Mouse (Mus musculus): ENCODE results near the gene Tlr4.

Tlr4 gene

DNA sequence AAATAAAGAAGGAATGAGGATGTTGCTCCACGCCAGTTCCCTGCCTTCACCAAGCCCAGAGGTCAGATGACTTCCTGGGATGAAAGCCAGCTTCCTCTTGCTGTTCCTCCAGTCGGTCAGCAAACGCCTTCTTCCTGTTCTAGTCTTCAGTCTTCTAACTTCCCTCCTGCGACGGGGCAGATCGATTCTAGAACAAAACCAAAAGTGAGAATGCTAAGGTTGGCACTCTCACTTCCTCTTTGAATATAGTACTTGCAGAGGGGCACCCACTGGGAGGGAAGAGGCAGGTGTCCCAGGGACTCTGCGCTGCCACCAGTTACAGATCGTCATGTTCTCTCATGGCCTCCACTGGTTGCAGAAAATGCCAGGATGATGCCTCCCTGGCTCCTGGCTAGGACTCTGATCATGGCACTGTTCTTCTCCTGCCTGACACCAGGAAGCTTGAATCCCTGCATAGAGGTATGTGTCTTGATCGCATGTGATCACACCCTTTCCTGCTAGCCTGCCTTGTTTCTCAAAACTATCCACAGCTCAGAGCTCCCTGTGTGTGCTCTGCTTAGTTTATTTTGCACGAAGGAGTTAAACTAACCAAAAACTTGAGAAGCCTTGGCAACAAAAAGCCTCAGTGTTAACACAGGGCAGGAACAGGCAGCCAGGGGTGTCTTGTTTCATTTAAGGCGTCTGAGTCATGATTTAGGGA lies at the start of gene Tlr4:
Gene Tlr4, plus strand, starts transcription at position 122 of the 700 bp plus-strand sequence.
- no peak for DNase-seq (ENCODE audit: low read depth in 2 of 2, low spot score in 2 of 2)

DNA sequence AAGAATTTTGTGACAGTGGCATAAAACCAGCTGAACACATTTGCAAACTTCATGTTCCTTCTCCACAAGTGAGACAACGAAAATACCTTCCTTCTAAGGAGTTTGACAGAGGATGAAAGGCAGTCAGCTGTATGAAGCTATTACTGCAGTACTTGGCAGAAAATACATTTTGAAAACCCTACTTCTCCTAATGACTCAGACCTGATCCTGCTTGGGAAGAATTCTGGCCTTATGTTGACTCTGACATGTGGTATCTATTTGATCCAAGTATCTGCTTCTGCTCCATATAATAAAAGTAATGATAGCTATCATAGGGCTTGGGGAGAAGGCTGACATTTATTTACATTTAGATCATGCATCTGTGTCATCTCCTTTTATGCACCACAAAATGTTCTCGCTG lies 33.1 kb upstream of the Tlr4 start:
- DNase-seq (ENCODE audit: low read depth in 2 of 2, low spot score in 2 of 2) = no peak

DNA sequence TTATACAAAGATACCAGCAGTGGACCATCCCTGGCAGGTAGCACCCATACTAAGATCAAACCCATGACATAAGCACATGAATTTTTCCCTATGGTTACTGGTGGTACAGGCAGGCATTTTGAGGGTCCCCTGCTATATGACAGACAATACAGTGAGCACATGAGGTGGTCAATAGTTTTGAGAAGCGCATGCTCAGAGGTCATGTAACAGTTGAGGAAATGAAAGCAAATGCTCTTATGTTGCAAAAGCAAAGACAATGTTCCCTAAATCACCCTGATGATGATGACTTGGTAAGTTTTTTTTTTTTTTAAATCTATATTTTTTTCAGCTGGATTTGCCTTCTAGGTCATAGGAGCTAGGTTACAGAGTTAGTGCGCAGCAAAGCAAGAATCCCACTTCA lies 30.7 kb upstream of the Tlr4 start:
- no peak for DNase-seq (ENCODE audit: low read depth in 2 of 2, low spot score in 2 of 2)

DNA sequence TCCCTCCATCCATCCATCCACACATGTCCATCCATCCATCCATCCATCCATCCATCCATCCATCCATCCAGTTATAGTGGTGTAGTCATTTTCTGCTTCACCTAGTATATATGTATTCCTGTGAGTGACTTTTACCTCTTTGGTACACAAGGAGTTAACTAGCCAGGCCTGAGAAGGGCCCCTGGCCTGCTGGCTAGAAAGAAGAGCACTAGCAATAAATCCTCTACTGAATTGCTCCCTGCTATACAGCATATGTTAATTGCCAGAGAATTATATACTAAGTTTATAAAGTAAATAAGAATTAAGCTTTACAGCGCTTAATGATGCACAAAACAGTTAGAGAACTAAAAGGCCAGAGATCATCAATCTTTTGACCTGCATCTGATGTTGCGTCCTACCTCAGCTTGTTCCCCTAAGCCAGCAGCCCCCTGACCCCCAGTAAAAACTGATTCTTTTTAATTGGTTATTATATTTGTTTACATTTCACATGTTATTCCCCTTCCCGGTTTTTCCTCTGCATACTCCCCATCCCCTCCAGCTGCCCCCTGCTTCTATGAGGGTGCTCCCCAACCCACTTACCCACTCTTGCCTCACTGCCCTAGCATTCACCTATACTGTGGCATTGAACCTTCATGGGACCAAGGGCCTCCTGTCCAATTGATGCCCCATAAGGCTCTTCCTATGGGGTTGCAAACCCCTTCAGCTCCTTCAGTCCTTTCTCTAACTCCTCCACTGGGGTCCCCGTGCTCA lies 22.7 kb upstream of the Tlr4 start:
- no peak for DNase-seq (ENCODE audit: low read depth in 2 of 2, low spot score in 2 of 2)

DNA sequence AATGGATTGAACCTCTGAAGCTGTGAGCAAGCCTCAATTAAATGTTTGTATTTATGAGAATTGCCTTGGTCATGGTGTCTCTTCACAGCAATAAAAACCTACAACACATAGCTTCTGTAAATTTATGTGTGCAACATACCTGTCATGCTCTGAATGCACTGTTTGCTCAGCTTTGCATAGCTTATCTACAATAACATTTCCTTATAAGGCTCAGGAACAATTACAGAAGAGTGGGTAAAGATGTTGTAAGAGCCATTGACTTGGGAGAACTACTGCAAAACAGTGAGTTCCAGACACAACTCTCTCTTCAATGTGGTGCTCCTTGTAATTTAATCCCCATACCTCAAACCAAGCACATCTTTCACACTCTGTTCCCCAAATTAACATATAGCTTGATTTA lies 21.6 kb upstream of the Tlr4 start:
- DNase-seq (ENCODE audit: low read depth in 2 of 2, low spot score in 2 of 2) = no peak

DNA sequence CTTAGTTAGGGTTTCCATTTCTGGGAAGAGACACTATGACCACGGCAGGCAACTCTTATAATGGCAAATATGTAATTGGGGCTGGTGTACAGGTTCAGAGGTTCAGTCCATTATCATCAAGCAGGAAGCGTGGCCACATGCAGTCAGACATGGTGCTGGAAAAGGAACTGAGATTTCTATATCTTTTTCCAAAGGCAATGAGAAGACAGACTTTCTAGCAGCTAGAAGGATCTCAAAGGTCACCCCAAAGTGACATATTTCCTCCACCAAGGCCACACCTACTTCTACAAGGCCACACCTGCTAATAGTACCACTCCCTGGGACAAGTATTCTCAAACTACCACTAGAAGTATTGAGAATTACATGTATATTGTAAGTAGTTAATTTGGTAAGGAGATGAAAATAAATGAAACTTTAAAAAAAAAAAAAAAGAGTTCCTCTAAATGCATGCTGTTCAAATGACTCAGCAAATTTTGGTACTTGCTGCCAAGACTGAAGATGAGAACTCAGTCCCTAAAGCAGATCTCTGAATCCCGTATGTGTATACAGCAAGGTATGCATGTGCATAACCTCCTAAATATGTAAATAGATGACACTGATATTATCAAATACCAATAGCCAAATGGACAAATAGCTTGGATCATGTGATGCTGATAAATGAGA lies 10.9 kb upstream of the Tlr4 start:
- no peak for DNase-seq (ENCODE audit: low read depth in 2 of 2, low spot score in 2 of 2)

DNA sequence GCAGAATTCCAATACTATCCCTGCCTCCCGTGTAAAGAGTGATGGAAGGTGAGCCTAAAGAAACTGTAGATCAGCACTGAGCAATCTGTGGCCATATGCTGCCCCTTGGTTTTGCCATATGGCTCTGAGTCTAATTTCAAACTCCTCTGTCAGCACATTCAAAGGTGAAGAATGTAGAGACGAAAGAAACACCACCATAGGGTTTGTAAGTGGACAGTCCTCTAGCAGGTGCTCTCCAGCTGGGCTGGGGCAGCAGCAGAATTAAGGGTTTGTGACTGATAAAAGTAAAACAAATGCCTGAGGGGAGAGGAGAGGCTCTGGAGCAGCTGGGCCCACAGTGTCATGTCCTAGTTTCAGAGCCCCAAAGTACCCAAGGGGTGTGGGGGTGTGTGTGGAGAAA lies 6.2 kb upstream of the Tlr4 start:
- no peak for DNase-seq (ENCODE audit: low read depth in 2 of 2, low spot score in 2 of 2)

DNA sequence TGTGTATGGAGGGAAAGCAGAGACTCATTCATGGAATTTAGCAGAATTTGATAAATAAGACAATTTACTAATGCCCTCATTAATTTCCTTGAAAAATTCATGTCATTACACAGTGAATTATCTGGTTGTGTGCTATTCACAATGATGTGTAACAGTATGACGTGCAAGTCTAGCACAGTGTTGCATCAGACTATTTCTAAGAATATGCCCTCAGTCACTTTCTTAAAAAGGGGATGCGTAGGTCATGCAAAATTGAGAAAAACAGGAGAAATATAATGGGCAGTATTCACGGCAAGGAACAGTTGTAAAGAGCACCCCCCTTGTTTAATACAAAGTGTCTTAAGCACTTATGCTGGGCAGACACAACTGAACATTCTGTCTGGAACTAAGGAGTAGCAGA lies 5.6 kb upstream of the Tlr4 start:
- DNase-seq (ENCODE audit: low read depth in 2 of 2, low spot score in 2 of 2) = no peak

DNA sequence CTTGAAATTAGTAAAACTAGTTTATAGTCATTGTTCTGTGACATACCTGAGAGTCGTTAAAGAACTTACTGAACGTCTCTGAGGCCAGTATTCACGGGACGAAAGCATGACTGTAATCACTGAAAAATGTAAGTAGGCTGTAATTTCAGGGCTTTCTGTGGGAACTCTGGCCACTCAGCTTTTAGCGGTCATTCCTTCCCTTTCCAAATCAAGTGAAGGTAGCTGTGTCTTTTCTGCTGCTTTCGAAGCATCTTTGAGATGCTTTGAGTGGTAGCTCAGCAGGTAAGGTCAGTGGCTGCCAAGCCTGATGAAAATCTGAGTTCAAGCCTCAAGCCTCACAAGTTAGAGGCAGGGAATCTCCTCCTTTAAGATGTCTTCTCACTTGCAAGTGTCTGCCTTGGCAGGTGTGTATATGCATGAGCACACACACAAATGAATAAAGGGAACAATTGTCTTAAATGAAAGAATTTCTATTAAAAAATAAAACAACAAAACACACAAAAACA lies 832 bp downstream of the Tlr4 start:
- no peak for DNase-seq (ENCODE audit: low read depth in 2 of 2, low spot score in 2 of 2)

DNA sequence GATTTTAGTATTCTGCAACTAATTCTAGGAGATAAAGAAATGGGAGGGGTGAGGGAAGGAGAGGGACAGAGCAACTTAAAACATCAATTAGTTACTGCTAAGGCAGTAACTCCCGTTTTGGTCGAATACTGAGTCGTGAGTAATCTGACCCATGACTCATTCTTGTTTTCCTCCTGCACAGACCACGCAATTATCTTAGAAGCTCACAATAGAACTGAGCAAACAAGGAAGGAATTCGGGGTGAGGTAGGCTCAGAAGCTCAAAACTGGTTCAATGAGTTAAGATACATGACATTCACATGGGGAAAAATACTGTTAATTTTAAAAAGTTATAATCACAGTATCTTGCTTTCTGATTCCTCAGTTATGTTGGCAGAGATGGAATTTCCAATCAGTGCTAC lies 1.3 kb downstream of the Tlr4 start:
- no peak for DNase-seq (ENCODE audit: low read depth in 2 of 2, low spot score in 2 of 2)

DNA sequence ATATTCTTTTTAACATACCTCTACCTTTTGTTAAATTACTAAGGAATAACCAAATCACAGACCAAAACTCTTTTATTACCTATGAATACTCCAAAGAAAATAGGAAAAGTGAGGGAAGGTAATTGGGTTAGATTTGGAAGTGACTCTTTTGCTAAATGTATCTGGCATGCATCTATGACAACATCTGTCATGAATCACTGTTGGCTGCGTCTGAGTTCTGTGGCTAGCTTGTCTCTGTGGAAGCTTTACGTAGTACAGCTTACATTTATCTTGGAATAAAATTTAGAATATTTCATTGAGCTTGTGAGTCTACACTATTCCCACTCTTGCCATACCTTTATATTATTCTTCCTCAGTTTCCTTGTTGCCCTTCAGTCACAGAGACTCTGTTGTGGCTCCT lies 10.7 kb downstream of the Tlr4 start:
- no peak for DNase-seq (ENCODE audit: low read depth in 2 of 2, low spot score in 2 of 2)

DNA sequence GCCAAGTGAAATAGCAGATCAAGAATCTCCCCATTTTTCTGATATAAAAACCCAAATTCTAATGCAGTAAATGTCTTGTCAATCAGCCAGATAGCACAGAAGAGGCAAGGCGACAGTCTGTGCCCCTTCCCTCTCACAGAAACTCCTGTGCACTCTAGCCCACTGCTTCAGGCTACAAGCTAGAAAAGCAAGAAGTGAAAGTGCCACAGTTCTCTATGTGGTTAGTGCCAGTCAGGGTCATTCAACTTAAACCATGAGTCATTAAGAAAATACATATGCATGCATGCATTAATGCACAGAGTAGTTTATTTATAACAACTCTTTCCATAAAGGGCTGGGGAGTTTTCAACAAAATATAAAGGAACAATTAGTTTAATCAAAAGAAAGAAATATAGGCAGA lies 15.9 kb downstream of the Tlr4 start:
- no peak for DNase-seq (ENCODE audit: low read depth in 2 of 2, low spot score in 2 of 2)

DNA sequence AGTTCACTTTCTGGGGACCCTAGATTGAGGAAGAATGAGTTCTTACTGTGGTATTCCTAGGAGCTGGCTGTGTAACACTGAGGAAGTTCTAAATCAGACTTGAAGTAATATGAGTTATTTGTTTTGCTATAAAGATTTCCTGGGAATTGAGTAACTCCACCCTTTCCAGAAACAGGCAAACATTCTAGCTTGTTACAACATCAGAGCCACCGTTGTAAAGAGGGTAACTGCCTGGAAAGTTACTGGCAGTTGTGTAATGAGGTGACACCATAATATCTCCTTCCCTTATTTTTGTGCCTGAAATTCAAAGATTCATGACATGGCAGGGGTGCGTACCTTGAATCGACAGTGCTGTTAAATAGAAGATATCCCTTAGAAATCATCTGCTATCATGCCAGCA lies 24.6 kb downstream of the Tlr4 start:
- DNase-seq (ENCODE audit: low read depth in 2 of 2, low spot score in 2 of 2) = no peak

DNA sequence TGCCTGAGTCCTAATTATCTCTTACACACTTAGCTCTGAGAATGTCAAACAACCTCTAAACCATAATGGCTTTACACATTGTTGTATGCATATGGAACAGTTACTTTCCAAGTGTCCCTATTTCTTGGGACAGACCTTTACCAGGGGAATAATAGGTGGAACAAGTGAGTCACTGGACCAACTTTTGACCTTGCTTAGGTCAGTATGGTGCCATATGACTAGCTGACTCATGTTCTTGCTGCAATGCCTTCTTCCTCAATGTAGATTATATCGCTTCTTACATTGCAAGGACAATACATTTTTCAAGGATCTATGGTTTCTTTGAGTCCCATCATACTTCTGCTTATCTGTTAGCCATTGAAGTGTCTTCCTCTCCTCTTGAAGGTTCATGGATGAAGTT lies 29.6 kb downstream of the Tlr4 start:
- no peak for DNase-seq (ENCODE audit: low read depth in 2 of 2, low spot score in 2 of 2)

DNA sequence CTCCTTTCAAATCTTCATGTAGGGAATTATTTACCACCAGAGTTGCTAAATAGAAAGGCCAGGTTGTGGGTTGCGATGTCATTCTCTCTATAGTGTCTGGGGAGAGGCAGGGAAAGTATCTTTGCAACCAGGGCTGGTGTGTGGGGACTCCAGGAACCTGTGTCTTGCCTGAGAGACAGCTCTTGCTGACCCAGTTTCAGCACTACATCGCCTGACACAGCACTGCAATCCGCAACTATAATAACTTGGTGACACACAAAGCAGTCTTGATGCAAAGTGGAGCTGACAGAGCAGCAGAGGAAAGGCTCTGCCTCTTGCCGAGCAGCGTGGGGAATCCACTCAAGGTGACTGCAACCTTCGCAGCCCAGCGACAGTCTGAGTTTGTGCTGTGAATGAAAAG lies 42.5 kb downstream of the Tlr4 start:
- DNase-seq (ENCODE audit: low read depth in 2 of 2, low spot score in 2 of 2) = no peak

DNA sequence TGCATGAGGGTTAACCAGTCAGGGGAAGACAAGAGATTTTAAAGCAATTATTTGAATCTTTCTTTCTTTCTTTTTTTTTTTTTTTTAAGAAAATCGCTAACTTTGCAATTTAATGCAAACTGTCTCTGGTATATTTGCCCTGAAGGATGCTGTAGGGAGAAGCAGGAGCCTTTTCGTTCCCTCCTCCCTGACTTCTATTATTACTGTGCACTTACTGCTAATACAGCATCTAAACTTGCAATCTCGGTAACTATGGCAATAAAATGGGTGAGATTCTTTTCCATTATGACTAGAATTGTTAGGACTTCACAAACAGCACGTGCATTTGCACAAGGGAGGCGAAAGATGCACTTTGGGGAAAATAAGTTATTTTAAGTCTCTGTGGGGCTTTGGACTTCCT lies 44.6 kb downstream of the Tlr4 start:
- DNase-seq (ENCODE audit: low read depth in 2 of 2, low spot score in 2 of 2) = no peak

DNA sequence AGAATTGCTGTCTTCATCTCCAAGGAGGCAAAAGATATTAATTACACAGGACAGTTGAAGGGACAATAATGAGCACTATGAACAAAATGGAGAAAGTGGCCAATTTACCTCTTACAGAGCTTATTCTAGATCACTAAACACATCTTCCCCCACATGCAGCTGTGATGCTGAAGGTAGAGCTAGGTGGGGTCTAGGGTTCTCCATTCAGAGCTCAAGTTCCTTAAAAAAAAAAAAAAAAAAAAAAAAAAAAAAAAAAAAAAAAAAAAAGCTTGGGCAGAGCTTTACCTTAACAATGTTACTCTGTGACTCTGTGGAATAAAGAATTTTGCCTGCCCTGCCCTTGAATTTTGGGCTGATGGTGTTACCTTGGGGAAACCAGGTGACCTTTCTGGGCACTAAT lies 46.0 kb downstream of the Tlr4 start:
- DNase-seq (ENCODE audit: low read depth in 2 of 2, low spot score in 2 of 2) = no peak

DNA sequence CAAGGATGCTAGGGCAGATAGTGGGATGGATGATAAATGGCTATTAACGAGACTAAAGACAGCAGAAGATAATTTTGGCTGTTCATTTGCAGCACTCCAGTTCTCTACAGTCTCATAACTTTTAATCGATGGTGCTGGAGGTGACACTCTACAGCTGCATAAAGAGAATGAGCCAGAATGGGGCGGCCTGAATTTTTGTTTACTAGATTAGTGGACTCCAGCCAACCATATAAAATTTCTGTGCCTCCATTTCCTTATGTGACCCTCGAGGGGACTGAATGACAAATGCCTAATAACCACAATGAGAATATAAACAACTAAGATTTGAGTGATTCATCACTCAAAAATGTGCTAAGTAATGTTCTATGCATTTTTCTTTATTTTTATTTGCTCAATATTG lies 48.4 kb downstream of the Tlr4 start:
- no peak for DNase-seq (ENCODE audit: low read depth in 2 of 2, low spot score in 2 of 2)

DNA sequence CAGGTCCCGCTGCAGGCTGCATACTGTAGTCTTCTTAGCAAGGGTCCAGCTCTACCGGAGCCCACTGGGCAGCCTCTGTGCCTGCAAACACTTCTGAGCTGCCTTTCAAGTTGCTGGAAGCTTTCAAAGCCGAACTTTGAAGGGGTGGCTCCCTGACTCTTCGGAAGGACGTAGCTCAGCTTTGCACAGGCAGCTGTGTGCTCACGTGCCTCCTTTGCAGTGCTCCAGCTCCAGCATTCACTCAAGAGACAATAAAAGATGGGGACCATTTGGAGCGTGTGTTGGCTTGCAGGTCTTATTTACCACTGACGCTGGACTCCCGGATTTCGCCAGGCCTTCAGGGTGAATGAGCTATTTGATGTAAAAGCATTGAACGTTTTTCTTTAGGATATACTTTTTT lies 50.2 kb downstream of the Tlr4 start:
- no peak for DNase-seq (ENCODE audit: low read depth in 2 of 2, low spot score in 2 of 2)

DNA sequence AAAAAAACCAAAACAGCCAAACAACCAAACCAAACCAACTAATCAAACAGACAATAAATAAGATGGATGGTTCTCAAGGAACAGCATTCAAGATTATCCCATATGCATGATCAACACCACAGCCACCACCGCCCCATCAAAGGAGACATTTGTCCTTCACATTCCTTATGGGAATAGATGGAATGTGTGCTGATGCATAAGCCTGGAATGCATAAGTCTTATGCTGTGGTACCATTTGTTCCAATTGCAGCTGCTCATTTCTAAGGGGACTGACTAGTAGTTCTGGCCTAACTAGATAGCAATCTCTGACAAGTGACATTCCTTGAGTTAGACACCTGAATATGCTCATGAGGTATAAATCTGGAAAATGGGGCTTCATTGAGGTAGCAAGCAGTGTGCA lies 54.1 kb downstream of the Tlr4 start:
- no peak for DNase-seq (ENCODE audit: low read depth in 2 of 2, low spot score in 2 of 2)

DNA sequence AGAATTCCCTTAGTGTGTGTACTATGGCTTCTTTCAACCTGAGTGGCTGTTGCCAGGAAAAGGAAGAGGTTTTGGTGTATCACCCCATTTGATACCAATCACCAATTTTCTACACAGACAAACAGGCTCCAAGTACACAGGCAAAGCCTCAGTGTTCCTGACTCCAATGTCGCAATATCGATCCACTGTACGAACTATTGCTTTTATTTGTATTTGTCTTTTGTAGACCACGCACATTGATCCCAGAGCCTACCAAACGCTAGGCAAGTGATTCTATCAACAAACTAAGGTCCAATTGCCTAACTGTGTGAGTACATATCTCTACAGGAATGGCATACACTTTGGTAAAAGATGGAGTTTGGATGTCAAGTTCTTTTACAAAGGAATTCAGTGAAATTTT lies 55.9 kb downstream of the Tlr4 start:
- DNase-seq (ENCODE audit: low read depth in 2 of 2, low spot score in 2 of 2) = no peak

DNA sequence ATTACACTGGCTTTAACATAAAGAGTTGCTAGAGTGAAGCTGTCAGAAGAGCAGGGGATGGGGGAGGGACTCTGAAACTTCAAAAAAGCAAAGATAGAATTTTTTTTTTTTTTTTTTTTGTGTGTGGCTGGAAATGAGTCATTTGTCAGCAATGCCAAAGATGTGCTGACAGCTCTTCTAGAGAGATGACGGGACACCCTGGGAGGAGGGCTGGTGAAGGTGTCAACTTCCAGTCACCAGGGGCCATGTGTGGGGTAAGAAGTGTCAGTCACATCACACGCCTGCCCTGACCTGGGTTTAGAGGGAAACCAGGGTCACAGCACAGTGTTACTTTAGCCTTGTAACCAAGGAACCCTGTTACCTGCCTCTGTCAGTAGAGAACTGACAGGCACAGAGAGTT lies 67.2 kb downstream of the Tlr4 start:
- DNase-seq (ENCODE audit: low read depth in 2 of 2, low spot score in 2 of 2) = no peak

Measured in CD8-positive naive resting alpha-beta T cell, adult 2 months (primary cell).